Mouse (Mus musculus): ENCODE results near the gene Tagln2. TPM values are rescaled to one million over a fixed set of nuclear protein-coding genes. Genes with fewer than 3 reads are reported as not detected.

The Tagln2 gene
- polyA plus RNA-seq, 1 experiment, result 286 TPM

GRCm38 (mm10) chr1:172486651-172487050 lies 13.2 kb upstream of the Tagln2 start:
- TF ChIP-seq CTCF (conservative IDR thresholded peaks at IDR 0.05; ENCODE audit: insufficient read depth, insufficient read length, low read depth, low read length) (no peak), POLR2A (IDR thresholded peaks at IDR 0.05; ENCODE audit: low read depth, low read length) (no peak)
- no peaks in the 10 kb centered on the region for H3K36me3 ChIP-seq (ENCODE audit: control insufficient read depth, insufficient read depth, low read length)
- no peak for DNase-seq
- no peaks in the 10 kb centered on the region for H3K27me3 ChIP-seq (replicated peaks; ENCODE audit: control insufficient read depth, insufficient read depth, low read length)
- WGBS, result 86% methylated on average over 5 of the region's 5 CpGs
- H3K4me3 ChIP-seq (ENCODE audit: insufficient read depth, low read depth, low read length), result no peak overlapping the region
- no peak overlapping the region for H3K27ac ChIP-seq (ENCODE audit: insufficient read depth, low read depth, low read length)
- no peaks in the 10 kb centered on the region for H3K4me1 ChIP-seq (ENCODE audit: control insufficient read depth, insufficient read depth, low read length)

GRCm38 (mm10) chr1:172487859-172488258 lies 12.0 kb upstream of the Tagln2 start:
- Histone ChIP-seq H3K27me3 (replicated peaks; ENCODE audit: control insufficient read depth, insufficient read depth, low read length) (no peaks in the 10 kb centered on the region), H3K27ac (ENCODE audit: insufficient read depth, low read depth, low read length) (no peak overlapping the region), H3K4me3 (ENCODE audit: insufficient read depth, low read depth, low read length) (no peak overlapping the region), H3K36me3 (ENCODE audit: control insufficient read depth, insufficient read depth, low read length) (no peaks in the 10 kb centered on the region), H3K4me1 (ENCODE audit: control insufficient read depth, insufficient read depth, low read length) (no peaks in the 10 kb centered on the region)
- DNase-seq, result no peak
- WGBS, result 80% methylated on average over 4 of the region's 4 CpGs
- no peak for TF ChIP-seq POLR2A (IDR thresholded peaks at IDR 0.05; ENCODE audit: low read depth, low read length)
- no peak for TF ChIP-seq CTCF (conservative IDR thresholded peaks at IDR 0.05; ENCODE audit: insufficient read depth, insufficient read length, low read depth, low read length)

- WGBS, result 75% methylated on average over 7 of the region's 7 CpGs
- no peak overlapping the region for H3K4me3 ChIP-seq (ENCODE audit: insufficient read depth, low read depth, low read length)
- no peak for TF ChIP-seq POLR2A (IDR thresholded peaks at IDR 0.05; ENCODE audit: low read depth, low read length)
- TF ChIP-seq CTCF (conservative IDR thresholded peaks at IDR 0.05; ENCODE audit: insufficient read depth, insufficient read length, low read depth, low read length), result no peak
- H3K36me3 ChIP-seq (ENCODE audit: control insufficient read depth, insufficient read depth, low read length), result no peaks in the 10 kb centered on the region
- no peaks in the 10 kb centered on the region for H3K27me3 ChIP-seq (replicated peaks; ENCODE audit: control insufficient read depth, insufficient read depth, low read length)
- H3K4me1 ChIP-seq (ENCODE audit: control insufficient read depth, insufficient read depth, low read length), result no peaks in the 10 kb centered on the region
- H3K27ac ChIP-seq (ENCODE audit: insufficient read depth, low read depth, low read length), result no peak overlapping the region
- DNase-seq, result no peak
Observed at GRCm38 (mm10) chr1:172488831-172489230, 11.0 kb upstream of the Tagln2 start.

- H3K27me3 ChIP-seq (replicated peaks; ENCODE audit: control insufficient read depth, insufficient read depth, low read length), result no peaks in the 10 kb centered on the region
- no peak overlapping the region for H3K4me3 ChIP-seq (ENCODE audit: insufficient read depth, low read depth, low read length)
- H3K4me1 ChIP-seq (ENCODE audit: control insufficient read depth, insufficient read depth, low read length), result no peaks in the 10 kb centered on the region
- TF ChIP-seq CTCF (conservative IDR thresholded peaks at IDR 0.05; ENCODE audit: insufficient read depth, insufficient read length, low read depth, low read length), result no peak
- TF ChIP-seq POLR2A (IDR thresholded peaks at IDR 0.05; ENCODE audit: low read depth, low read length), result no peak
- 55% methylated on average over 12 of the region's 12 CpGs for WGBS
- DNase-seq, result no peak
- no peaks in the 10 kb centered on the region for H3K36me3 ChIP-seq (ENCODE audit: control insufficient read depth, insufficient read depth, low read length)
- H3K27ac ChIP-seq (ENCODE audit: insufficient read depth, low read depth, low read length), result no peak overlapping the region
Observed at GRCm38 (mm10) chr1:172489585-172490250, 10.1 kb upstream of the Tagln2 start.

GRCm38 (mm10) chr1:172490261-172490661 lies 9.6 kb upstream of the Tagln2 start:
- 7% methylated on average over 10 of the region's 10 CpGs for WGBS
- Histone ChIP-seq H3K4me3 (ENCODE audit: insufficient read depth, low read depth, low read length) (peak overlapping the region; percentile 38), H3K4me1 (ENCODE audit: control insufficient read depth, insufficient read depth, low read length) (no peaks in the 10 kb centered on the region), H3K27ac (ENCODE audit: insufficient read depth, low read depth, low read length) (no peak overlapping the region), H3K36me3 (ENCODE audit: control insufficient read depth, insufficient read depth, low read length) (no peaks in the 10 kb centered on the region), H3K27me3 (replicated peaks; ENCODE audit: control insufficient read depth, insufficient read depth, low read length) (no peaks in the 10 kb centered on the region)
- DNase-seq, result peak; percentile 88
- TF ChIP-seq POLR2A (IDR thresholded peaks at IDR 0.05; ENCODE audit: low read depth, low read length) (no peak), CTCF (conservative IDR thresholded peaks at IDR 0.05; ENCODE audit: insufficient read depth, insufficient read length, low read depth, low read length) (peak; percentile 95)

GRCm38 (mm10) chr1:172492047-172492446 lies 7.8 kb upstream of the Tagln2 start:
- Histone ChIP-seq H3K4me1 (ENCODE audit: control insufficient read depth, insufficient read depth, low read length) (no peaks in the 10 kb centered on the region), H3K27me3 (replicated peaks; ENCODE audit: control insufficient read depth, insufficient read depth, low read length) (no peaks in the 10 kb centered on the region), H3K36me3 (ENCODE audit: control insufficient read depth, insufficient read depth, low read length) (no peaks in the 10 kb centered on the region), H3K4me3 (ENCODE audit: insufficient read depth, low read depth, low read length) (no peak overlapping the region), H3K27ac (ENCODE audit: insufficient read depth, low read depth, low read length) (no peak overlapping the region)
- DNase-seq, result peak; percentile 65
- 68% methylated on average over 8 of the region's 8 CpGs for WGBS
- TF ChIP-seq POLR2A (IDR thresholded peaks at IDR 0.05; ENCODE audit: low read depth, low read length) (no peak), CTCF (conservative IDR thresholded peaks at IDR 0.05; ENCODE audit: insufficient read depth, insufficient read length, low read depth, low read length) (no peak)

GRCm38 (mm10) chr1:172493516-172493915 lies 6.3 kb upstream of the Tagln2 start:
- Histone ChIP-seq H3K27me3 (replicated peaks; ENCODE audit: control insufficient read depth, insufficient read depth, low read length) (no peaks in the 10 kb centered on the region), H3K36me3 (ENCODE audit: control insufficient read depth, insufficient read depth, low read length) (no peaks in the 10 kb centered on the region), H3K27ac (ENCODE audit: insufficient read depth, low read depth, low read length) (no peak overlapping the region), H3K4me1 (ENCODE audit: control insufficient read depth, insufficient read depth, low read length) (no peaks in the 10 kb centered on the region), H3K4me3 (ENCODE audit: insufficient read depth, low read depth, low read length) (no peak overlapping the region)
- DNase-seq, result no peak
- WGBS, result 73% methylated on average over 6 of the region's 6 CpGs
- TF ChIP-seq POLR2A (IDR thresholded peaks at IDR 0.05; ENCODE audit: low read depth, low read length), result no peak
- no peak for TF ChIP-seq CTCF (conservative IDR thresholded peaks at IDR 0.05; ENCODE audit: insufficient read depth, insufficient read length, low read depth, low read length)

Measured in kidney, adult 2 months (tissue).